Mouse (Mus musculus) E14TG2a.4 (cell line): ENCODE data around the gene Itgb1bp2.

Experiments used
- CTCF ChIP-seq: conservative IDR thresholded peaks from 2 replicates; pipeline ENCODE4 v1.5.1; 2014; ENCODE audit warnings: low read length
- NANOG ChIP-seq: IDR thresholded peaks from 2 replicates; pipeline ENCODE4 v1.6.1; 2014; ENCODE audit warnings: borderline replicate concordance, low read length, mixed read lengths
- POU5F1 ChIP-seq: IDR thresholded peaks from 2 replicates; pipeline ENCODE4 v1.6.1; 2014; ENCODE audit warnings: low read length, borderline replicate concordance

GRCm38 (mm10) chrX:101429976-101430375 lies 18.9 kb upstream of the Itgb1bp2 start:
- TF ChIP-seq CTCF (no peak), POU5F1 (no peak), NANOG (no peak)
